Comparison of ENCODE assay signal across 8 mouse cellular contexts in the genomic region with DNA sequence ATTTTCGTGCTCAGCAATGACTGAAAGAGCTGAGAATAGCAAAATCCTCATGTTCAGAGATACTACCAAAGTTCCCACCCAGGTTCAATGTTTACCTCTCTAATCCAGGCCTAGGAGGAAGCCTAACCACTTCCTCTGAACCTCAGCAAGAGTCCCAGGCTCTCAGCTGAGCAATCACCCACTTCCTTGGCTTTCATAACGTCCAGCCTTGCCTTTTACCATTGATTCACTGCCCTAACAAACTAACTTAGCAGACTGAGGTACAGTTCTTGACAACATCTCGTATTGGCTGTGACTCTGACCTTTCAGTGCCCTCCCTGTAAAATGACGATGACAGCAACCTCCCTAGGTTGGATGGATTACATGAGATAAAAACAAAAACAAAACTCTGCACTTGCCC. TPM values are rescaled to one million over a fixed set of nuclear protein-coding genes. Genes with fewer than 3 reads are reported as not detected.
DNase-seq lines count a peak whose midpoint lies in the region; ATAC-seq lines count a peak whose summit lies in the region.

No protein-coding gene starts in this region.

- 29% methylated on average over 4 of the region's 4 CpGs for WGBS in heart, embryonic 15.5 days
- 39% methylated on average over 4 of the region's 4 CpGs for WGBS in hindbrain, embryonic 13.5 days

- H3K9me3 ChIP-seq in heart, embryonic 15.5 days (replicated peaks) = no peaks in the 10 kb centered on the region
- H3K9me3 ChIP-seq in hindbrain, embryonic 13.5 days = no peaks in the 10 kb centered on the region

- peak overlapping the region; percentile 95 for H3K27ac ChIP-seq in heart, embryonic 15.5 days
- peak overlapping the region; percentile 100; the same call in 1 of the 2 replicates for H3K27ac ChIP-seq in hindbrain, embryonic 13.5 days

- no peaks in the 10 kb centered on the region for H3K36me3 ChIP-seq in heart, embryonic 15.5 days
- 0 out of 2 replicates have a peak, but pooled peaks cover 1% of the 10 kb centered on the region for H3K36me3 ChIP-seq in hindbrain, embryonic 13.5 days

- H3K4me2 ChIP-seq in heart, embryonic 15.5 days = peak overlapping the region; percentile 74
- H3K4me2 ChIP-seq in hindbrain, embryonic 13.5 days = peak overlapping the region; percentile 70

- no peak for DNase-seq in heart, postnatal 4 days
- DNase-seq in right cerebral cortex, postnatal 4 days = no peak
- no peak for DNase-seq in adrenal gland, postnatal 36 days
- no peak for DNase-seq in frontal cortex, postnatal 25 days (ENCODE audit: low spot score in 2 of 2)

- H3K4me1 ChIP-seq in heart, embryonic 15.5 days (replicated peaks) = peaks cover 35% of the 10 kb centered on the region
- peaks cover 42% of the 10 kb centered on the region for H3K4me1 ChIP-seq in hindbrain, embryonic 13.5 days (replicated peaks)

- no peak for ATAC-seq in heart, embryonic 15.5 days (replicated peaks; ENCODE audit: insufficient number of reproducible peaks, insufficient read depth, low FRiP score, low read depth)
- peak; percentile 67 for ATAC-seq in activated CD4-positive, CD25-positive, alpha-beta regulatory T cell, adult 4 months
- ATAC-seq in hindbrain, embryonic 13.5 days (ENCODE audit: low FRiP score) = no peak
- peak; percentile 37; the same call in 1 of the 2 replicates for ATAC-seq in megakaryocyte-erythroid progenitor cell, adult 5-6 weeks (replicated peaks; ENCODE audit: low FRiP score, low TSS enrichment, poor library complexity, severe bottlenecking)

- H3K9ac ChIP-seq in heart, embryonic 15.5 days = peak overlapping the region; percentile 94
- peak overlapping the region; percentile 100 for H3K9ac ChIP-seq in hindbrain, embryonic 13.5 days

- no peaks in the 10 kb centered on the region for H3K27me3 ChIP-seq in heart, embryonic 15.5 days
- H3K27me3 ChIP-seq in hindbrain, embryonic 13.5 days = no peaks in the 10 kb centered on the region

- peak overlapping the region; percentile 95 for H3K4me3 ChIP-seq in heart, embryonic 15.5 days
- H3K4me3 ChIP-seq in hindbrain, embryonic 13.5 days = peak overlapping the region; percentile 95

RNA-seq across cellular contexts. Expression of a gene that starts 2.0 kb away (rescaled TPM):
- polyA plus RNA-seq in heart, embryonic 15.5 days (2015; fragmentation: Nextera tagmentation; extraction: Ambion mirVana) = 51.9 and 53.5 TPM in 2 replicates
- 100 to 1,000 TPM; 108 to 117 TPM for total RNA-seq in heart, postnatal 4 days (2021)
- polyA plus RNA-seq in activated CD4-positive, CD25-positive, alpha-beta regulatory T cell, adult 4 months (2017; shearing (Covaris generic)) = 10 to 100 TPM; 43.3 to 49.8 TPM
- 80.2 and 84.8 TPM in 2 replicates for polyA plus RNA-seq in hindbrain, embryonic 13.5 days (2015; fragmentation: Nextera tagmentation; extraction: Ambion mirVana)
- 45.2 and 52.4 TPM in 2 replicates for total RNA-seq in megakaryocyte-erythroid progenitor cell, adult 5-6 weeks (2014; fragmentation: Nextera tagmentation)
- total RNA-seq in megakaryocyte-erythroid progenitor cell, adult 5-6 weeks (2017) = 45.0 and 64.8 TPM in 2 replicates
- 10 to 100 TPM; 70.7 to 75.3 TPM for total RNA-seq in adrenal gland, postnatal 36 days (2021)

RNA-seq across cellular contexts. Expression of a gene that starts 38.5 kb away (rescaled TPM):
- 54.5 and 59.7 TPM in 2 replicates for polyA plus RNA-seq in heart, embryonic 15.5 days (2015; fragmentation: Nextera tagmentation; extraction: Ambion mirVana)
- 10 to 100 TPM; 53.1 to 57.6 TPM for total RNA-seq in heart, postnatal 4 days (2021)
- polyA plus RNA-seq in activated CD4-positive, CD25-positive, alpha-beta regulatory T cell, adult 4 months (2017; shearing (Covaris generic)) = 10 to 100 TPM; 55.2 to 55.4 TPM
- polyA plus RNA-seq in hindbrain, embryonic 13.5 days (2015; fragmentation: Nextera tagmentation; extraction: Ambion mirVana) = 68.7 and 70.7 TPM in 2 replicates
- 55.3 and 79.3 TPM in 2 replicates for total RNA-seq in megakaryocyte-erythroid progenitor cell, adult 5-6 weeks (2014; fragmentation: Nextera tagmentation)
- total RNA-seq in megakaryocyte-erythroid progenitor cell, adult 5-6 weeks (2017) = 59.3 and 167 TPM in 2 replicates
- total RNA-seq in adrenal gland, postnatal 36 days (2021) = 10 to 100 TPM; 37.1 to 44.4 TPM

Comparison
In these comparisons a context has a peak if more than half of its experiments do, and no peak if none do; other contexts are left out.
1. ATAC-seq: peak in activated CD4-positive, CD25-positive, alpha-beta regulatory T cell, adult 4 months (single experiment) and megakaryocyte-erythroid progenitor cell, adult 5-6 weeks (single experiment); none in heart, embryonic 15.5 days (single experiment) and hindbrain, embryonic 13.5 days (single experiment).